Mouse (Mus musculus) adrenal gland, postnatal 14 days (tissue): ENCODE measurements around the gene Gna15. TPM values are rescaled to one million over a fixed set of nuclear protein-coding genes. Genes with fewer than 3 reads are reported as not detected.
A peak's percentile ranks its signal among the peaks of the same experiment; 100 is the strongest.

Source experiments
- DNase-seq: peaks from one replicate; pipeline ENCODE4 v3.0.0; 2021; ENCODE audit warnings: mixed read lengths
- total RNA-seq: library from RNA; stranded (reverse); gene quantifications from 2 replicates; pipeline ENCODE4 v1.2.3, GENCODE M21; 2021

Gene Gna15
- total RNA-seq, 1 experiment from 2014 or later: 0.85 TPM

DNA sequence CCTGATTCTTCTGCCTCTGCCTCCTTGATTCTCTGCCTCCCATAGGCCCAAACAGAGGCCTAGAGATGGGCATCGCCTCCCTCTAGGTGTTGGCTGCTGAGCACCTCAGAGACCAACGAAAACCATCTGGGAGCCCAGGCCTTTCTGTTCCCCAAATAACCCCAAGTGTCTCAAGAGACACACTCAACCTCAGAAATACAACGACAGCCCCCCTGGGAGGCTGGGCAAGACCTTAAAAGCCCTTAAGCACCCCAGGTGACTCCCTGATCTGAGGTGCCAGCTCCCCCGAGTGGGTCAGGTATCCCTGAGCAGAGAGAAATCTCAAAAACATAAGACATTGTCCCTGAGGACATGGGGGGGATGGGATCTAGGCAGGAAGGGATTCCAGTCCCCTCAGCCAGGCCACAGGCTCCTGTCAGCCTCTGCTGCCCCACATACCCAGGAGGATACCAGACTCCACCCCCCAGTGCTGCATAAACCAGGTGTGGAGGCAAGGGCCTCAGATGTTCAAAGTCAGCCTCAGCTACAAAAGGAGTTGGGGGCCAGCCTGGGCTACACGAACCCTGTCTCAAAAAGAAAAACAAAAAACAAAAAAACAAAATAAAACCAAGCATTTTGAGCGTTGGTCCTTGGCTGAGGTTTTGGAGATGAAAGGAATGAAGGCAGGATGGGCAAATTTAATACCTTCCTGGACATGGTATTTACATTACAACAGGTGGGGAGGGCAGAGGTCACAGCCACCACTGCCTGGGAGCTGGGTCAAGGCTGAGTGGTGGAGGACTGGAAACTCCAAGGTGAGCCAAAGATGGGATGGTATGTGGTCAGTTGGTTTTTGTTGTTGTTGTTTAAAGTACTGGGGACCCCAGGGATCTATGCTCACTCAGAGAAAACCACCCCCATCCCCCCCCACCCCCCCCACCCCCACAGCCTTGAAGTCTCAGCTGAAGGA is 30.1 kb upstream of the Gna15 start:
- no peak for DNase-seq

- DNase-seq: peak; percentile 49
Observed at GRCm38 (mm10) chr10:81553232-81553631, 29.2 kb upstream of the Gna15 start.

GRCm38 (mm10) chr10:81551597-81552102 is 27.6 kb upstream of the Gna15 start:
- DNase-seq: peak; percentile 94

DNA sequence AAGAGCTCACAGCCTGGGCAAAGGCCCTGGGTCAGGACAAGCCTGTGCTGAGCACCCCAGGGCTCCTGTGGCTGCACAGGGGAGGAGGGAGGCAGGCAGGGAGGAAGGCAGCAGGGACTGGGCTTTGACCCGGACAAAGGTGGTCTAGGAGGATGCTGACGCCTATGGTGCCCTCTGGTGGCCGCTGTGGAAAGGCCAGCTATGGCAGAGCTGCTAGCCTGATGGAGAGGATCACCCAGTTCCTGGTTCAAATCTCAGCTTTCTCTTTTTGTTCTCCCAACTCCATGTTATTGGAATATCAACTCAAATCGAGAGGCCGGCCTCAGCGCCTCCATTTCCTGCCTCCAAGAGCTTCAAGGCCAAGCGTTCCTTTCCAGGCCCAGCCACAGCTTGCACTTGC is 26.2 kb upstream of the Gna15 start:
- DNase-seq: peak; percentile 83

- no peak for DNase-seq
Observed at GRCm38 (mm10) chr10:81548944-81549343, 24.9 kb upstream of the Gna15 start.

GRCm38 (mm10) chr10:81546788-81547571 is 23.0 kb upstream of the Gna15 start:
- no peak for DNase-seq

DNA sequence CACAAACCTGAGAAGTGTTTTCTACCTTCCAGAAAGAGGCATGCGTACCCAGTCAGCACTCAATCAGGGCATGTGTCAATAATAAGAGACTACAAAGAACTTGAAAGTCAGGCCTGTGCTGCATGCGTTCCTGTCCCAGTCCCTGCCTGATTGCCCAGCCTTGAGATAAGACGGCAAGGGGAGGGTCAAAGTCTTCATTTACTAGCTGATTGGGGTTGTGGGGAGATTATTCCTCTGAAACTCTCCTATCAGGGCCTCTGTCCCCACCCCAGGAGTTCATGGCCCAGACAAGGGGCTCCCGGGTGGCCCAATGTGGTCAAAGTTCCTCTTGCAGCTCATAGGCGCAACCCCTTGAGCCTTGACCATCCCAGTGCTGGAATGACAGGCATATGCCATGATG is 22.3 kb upstream of the Gna15 start:
- no peak for DNase-seq

DNA sequence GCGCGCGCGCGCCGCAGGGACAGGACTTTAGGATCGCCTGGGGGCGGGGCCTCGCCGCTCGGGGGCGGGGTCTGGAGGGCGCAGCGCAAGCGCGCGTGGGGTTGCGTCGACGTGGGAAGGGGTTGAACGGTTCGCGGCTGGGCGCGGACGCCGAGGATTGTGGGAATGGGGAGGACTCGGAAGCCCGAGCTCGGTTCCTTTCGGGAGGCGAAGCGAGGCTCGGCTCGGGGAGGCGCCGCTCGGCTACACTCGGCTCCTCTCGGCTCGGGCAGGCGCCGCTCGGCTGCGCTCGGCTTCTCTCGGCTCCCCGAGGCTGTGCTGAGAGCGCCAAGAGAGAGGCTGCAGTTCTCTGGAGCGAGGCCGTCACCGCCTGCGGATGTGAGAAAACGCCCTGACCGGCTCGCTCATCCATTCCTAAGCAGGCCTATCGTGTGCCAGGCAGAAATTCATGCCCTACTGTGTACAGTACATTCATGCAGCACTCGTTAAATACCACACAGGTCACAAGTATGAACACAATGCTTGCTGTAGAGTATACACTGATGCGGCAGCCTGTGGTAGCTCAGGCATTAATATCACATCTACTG is 21.2 kb upstream of the Gna15 start, which contains the start of gene Gna11:
TSS of gene Gna11 (minus strand) at position 30 of the 587 bp plus-strand sequence.
- DNase-seq: peak; percentile 100

DNA sequence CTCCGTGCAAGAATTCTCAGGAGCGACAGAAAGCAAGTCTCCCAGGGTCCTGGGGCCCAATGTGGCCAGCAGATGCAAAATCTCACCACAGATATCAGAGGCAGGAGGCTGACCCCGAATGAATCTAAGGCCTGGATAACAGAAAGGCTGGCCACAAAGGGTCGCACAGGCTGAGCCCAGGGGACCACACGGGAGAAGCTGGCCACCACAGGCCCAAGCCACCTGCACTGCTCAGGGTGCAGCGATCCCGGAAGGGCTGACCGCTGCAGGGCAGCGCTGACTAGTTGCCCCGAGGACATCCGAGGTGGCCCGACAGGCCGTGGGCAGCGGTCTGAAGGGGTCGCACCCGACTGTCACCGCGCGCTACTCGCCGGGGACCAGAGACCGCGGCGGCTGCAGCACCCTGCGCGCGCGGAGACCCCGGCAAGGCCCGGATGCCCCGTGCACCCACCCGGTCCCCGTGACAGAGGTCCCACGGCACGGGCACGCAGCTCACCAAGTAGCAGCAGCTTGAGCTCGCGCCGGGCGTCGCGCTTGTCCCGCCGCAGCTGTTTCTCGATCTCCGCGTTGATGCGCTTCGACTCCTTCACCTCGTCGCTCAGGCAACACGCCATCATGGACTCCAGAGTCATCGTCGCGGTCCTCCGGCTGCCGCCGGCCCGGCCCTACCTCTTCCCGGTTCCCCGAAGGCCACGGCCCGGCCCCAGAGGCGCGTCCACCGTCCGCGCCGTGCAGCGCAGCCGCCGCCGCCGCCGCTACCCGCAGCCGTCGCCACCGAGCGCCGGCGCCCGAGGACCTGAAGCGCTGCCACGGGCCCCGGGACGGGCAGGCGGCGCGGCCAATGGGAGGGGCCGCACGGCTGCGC is 20.5 kb upstream of the Gna15 start:
- no peak for DNase-seq

DNA sequence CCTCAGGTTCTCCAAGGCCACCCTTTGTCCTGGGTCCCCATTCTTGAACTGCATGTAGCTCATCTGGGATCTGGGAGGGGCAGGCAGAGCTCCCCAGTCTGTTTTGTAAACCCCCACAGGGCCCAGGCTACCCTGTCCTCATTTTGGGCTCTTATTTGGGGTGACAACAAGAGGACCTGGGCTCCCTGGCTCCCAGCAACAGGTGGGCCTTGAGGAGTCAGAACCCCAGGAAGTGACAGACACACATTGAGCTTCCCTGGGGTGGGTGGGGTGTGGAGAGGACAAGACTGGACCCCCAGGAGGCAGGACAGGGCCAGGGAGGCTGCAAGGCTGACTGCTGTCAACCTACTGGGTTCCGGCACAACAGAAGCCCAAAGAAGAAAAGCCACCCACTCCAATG is 19.6 kb upstream of the Gna15 start:
- DNase-seq: no peak

GRCm38 (mm10) chr10:81542727-81543460 is 18.9 kb upstream of the Gna15 start:
- no peak for DNase-seq

DNA sequence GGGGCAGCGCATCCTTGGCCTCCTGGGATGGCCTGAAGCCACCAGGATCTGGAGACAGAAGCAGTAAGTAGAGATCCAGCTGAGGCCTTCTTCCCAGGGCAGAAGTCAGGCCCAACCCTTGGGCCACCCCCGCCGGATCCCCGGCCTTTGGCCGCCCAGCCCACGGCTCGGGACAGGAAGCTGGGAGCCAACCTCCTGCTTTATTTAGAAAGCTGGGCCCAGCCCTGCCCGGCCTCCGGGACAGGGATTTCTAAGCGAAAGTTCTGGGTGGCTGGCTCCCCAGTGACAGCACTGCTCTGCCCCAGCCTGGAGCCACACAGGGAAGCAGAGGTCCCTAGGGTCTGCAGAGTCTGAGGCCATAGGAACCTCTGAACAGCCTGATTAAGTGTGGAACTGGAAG is 17.8 kb upstream of the Gna15 start:
- peak; percentile 69 for DNase-seq

GRCm38 (mm10) chr10:81541363-81541762 is 17.3 kb upstream of the Gna15 start:
- DNase-seq: no peak

GRCm38 (mm10) chr10:81538321-81539048 is 14.5 kb upstream of the Gna15 start:
- DNase-seq: no peak

GRCm38 (mm10) chr10:81537429-81537828 is 13.4 kb upstream of the Gna15 start:
- no peak for DNase-seq

DNA sequence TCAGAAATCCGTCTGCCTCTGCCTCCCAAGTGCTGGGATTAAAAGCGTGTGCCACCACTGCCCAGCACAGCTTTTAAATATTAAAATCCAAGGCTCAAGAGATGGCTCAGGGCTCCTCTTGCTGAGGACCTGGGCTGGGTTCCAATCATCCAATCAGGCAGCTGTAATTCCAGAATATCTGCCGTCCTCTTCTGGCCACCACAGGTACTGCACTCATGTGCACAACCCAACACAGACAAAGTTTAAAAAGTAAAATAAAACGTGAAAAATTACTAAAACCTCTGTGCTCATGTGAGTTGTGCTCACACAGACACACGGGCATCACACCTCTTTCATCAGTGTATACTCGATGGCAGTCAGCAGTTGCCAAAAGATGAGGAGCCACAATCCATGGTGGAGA is 12.7 kb upstream of the Gna15 start:
- no peak for DNase-seq

DNA sequence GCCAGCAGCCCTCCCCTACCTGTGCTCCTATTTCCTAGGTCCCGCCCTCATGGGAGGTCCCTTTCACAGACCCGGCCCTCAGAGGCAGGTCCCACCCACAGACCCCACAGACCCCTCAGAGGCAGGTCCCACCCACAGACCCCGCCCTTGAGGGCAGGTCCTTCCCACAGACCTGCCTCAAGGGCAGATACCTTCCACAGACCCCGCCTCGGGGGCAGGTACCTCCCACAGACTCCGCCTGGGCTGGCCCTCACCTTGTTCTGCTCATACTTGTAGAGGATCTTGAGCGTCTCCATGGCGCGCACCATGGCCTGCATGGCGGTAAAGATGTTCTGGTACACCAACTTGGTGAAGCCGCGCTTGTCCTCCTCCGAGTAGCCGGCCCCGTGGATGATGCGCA is 10.8 kb upstream of the Gna15 start:
- no peak for DNase-seq

DNA sequence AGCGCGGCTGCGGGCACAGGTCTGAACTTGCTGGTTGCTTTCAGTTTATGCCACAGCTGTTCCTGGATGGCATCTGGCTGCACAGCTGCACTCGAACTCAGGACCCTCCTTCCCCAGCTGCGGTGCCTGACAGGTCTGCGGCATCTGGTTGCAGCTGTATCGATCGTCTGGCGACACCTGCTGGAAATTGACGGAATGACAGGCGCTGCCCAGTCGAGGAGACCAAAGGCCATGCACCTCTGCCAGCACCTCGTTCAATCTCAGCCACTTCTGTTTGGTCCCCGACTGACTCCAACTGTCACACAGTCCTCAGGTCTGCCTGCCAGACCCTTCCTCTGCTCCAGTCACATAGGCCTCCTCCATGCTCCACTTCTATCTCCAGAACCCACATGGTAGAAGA is 2.8 kb upstream of the Gna15 start:
- DNase-seq: peak; percentile 89

GRCm38 (mm10) chr10:81525017-81525694 is 1.1 kb upstream of the Gna15 start:
- no peak for DNase-seq

DNA sequence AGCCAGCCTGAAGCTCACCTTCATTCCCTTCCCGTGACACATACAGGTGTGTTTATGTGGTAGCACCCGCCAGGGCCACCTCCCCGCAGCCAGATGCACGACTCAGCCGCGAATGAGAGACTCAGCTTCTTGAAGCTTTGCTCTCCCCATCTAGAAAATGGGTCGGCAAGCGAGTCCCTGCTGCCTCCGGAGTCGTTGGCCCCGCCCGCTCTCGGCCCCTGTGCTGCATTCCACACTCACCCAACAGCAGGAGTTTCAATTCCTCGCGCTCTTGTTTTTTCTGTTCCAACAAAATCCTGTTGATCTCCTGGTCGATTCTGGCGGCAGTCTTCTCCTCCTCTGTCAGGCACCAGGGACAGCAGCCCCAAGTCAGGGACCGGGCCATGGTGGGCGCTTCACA is 455 bp downstream of the Gna15 start:
- no peak for DNase-seq
